Mouse (Mus musculus): ENCODE measurements at regions not wholly inside any gene's neighbourhood (a gene's known extent, or its start where the extent isn't known, plus 50 kb on each side); places are given as distances from the start of the nearest gene placed in this dataset.

GRCm38 (mm10) chr14:79872430-79872829 lies 101.3 kb upstream of the Pcdh8 start:
- Histone ChIP-seq H3K9me3 (replicated peaks; ENCODE audit: low read length) (no peaks in the 10 kb centered on the region), H3K27me3 (replicated peaks) (no peaks in the 10 kb centered on the region), H3K36me3 (replicated peaks in 1 of 2; ENCODE audit: control insufficient read depth in 1 of 2, insufficient read depth in 1 of 2, low read length in 1 of 2) (no peaks in the 10 kb centered on the region), H3K9ac (ENCODE audit: insufficient read depth, low read depth) (no peak overlapping the region), H3K27ac (ENCODE audit: insufficient read depth, low read depth) (no peak overlapping the region), H3K4me2 (ENCODE audit: insufficient read depth, low read depth, poor library complexity, severe bottlenecking) (no peak overlapping the region), H3K79me2 (replicated peaks; ENCODE audit: control insufficient read depth, extremely low read depth, insufficient read depth, poor library complexity, severe bottlenecking) (no peaks in the 10 kb centered on the region), H3K4me3 (replicated peaks in 1 of 3; ENCODE audit: low read depth in 2 of 3, low read length in 2 of 3, poor library complexity in 1 of 3) (no peak overlapping the region), H3K4me1 (ENCODE audit: control insufficient read depth in 1 of 2, insufficient read depth in 2 of 2) (peaks cover 13 to 62% of the 10 kb centered on the region in 2 experiments)
- dilution Hi-C loops (cut with MboI; ENCODE audit: extremely low pct_ligation_motif_present, extremely low pct_unique_long_range_greater_than_20kb, low sequenced_read_pairs): no loop called here
- in situ Hi-C loops (cut with MboI; ENCODE audit: low pct_ligation_motif_present, low pct_unique_long_range_greater_than_20kb, low sequenced_read_pairs): no loop called here
- TF ChIP-seq SMC3 (IDR thresholded peaks at IDR 0.05; ENCODE audit: low read depth, low read length): no peak
- TF ChIP-seq ZNF384 (IDR thresholded peaks at IDR 0.05; ENCODE audit: low read depth, low read length): peak; percentile 66; the same call in 1 of the 2 replicates
- no peak for TF ChIP-seq ELF1 (IDR thresholded peaks at IDR 0.05; ENCODE audit: low read depth, low read length)
- DNase-seq (ENCODE audit: extremely low read depth): peak; percentile 36

- Histone ChIP-seq H3K27me3 (replicated peaks) (no peaks in the 10 kb centered on the region), H3K4me1 (ENCODE audit: control insufficient read depth in 1 of 2, insufficient read depth in 2 of 2) (peaks cover 10 to 40% of the 10 kb centered on the region in 2 experiments), H3K36me3 (replicated peaks in 1 of 2; ENCODE audit: control insufficient read depth in 1 of 2, insufficient read depth in 1 of 2, low read length in 1 of 2) (no peaks in the 10 kb centered on the region), H3K79me2 (replicated peaks; ENCODE audit: control insufficient read depth, extremely low read depth, insufficient read depth, poor library complexity, severe bottlenecking) (no peaks in the 10 kb centered on the region), H3K9ac (ENCODE audit: insufficient read depth, low read depth) (no peak overlapping the region), H3K4me2 (ENCODE audit: insufficient read depth, low read depth, poor library complexity, severe bottlenecking) (no peak overlapping the region), H3K4me3 (replicated peaks in 1 of 3; ENCODE audit: low read depth in 2 of 3, low read length in 2 of 3, poor library complexity in 1 of 3) (no peak overlapping the region), H3K27ac (ENCODE audit: insufficient read depth, low read depth) (no peak overlapping the region), H3K9me3 (replicated peaks; ENCODE audit: low read length) (no peaks in the 10 kb centered on the region)
- DNase-seq (ENCODE audit: extremely low read depth): no peak
- in situ Hi-C loops (cut with MboI; ENCODE audit: low pct_ligation_motif_present, low pct_unique_long_range_greater_than_20kb, low sequenced_read_pairs): no loop called here
- TF ChIP-seq ZMIZ1 (IDR thresholded peaks at IDR 0.05; ENCODE audit: low read depth, low read length) (no peak), NELFE (IDR thresholded peaks at IDR 0.05; ENCODE audit: low read depth, low read length) (no peak), BHLHE40 (IDR thresholded peaks at IDR 0.05; ENCODE audit: low read depth, low read length) (no peak), MAZ (IDR thresholded peaks at IDR 0.05; ENCODE audit: low read depth, low read length) (no peak), SIN3A (IDR thresholded peaks at IDR 0.05; ENCODE audit: low read length) (no peak), CHD2 (IDR thresholded peaks at IDR 0.05; ENCODE audit: low read length) (no peak), RAD21 (IDR thresholded peaks at IDR 0.05; ENCODE audit: low read depth, low read length) (no peak), MXI1 (IDR thresholded peaks at IDR 0.05; ENCODE audit: low read depth, low read length) (no peak), JUND (conservative IDR thresholded peaks at IDR 0.05; ENCODE audit: low read depth, low read length) (no peak)
- dilution Hi-C loops (cut with MboI; ENCODE audit: extremely low pct_ligation_motif_present, extremely low pct_unique_long_range_greater_than_20kb, low sequenced_read_pairs): no loop called here
These were observed 98.2 kb upstream of the Pcdh8 start for GRCm38 (mm10) chr14:79869325-79869724.

DNA sequence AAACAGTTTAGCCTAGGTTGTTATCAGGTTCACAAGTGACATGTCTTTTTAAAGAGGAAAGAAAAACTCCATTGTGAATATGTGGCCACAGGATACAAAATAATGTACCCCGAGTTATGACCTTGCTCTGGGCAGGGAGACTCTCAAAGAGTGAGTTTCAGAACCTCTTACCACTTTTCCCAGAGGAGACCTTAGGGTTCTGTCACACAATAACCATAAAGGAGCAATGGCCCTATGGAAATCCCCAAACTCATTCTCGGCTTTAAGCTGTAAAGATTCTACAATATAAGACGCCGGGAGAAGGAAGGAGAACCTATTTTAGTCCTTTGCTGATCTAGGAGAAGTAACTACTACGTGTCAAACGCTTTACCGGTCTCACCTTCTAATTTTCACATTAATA lies 85.1 kb upstream of the Pcdh8 start:
- dilution Hi-C loops (cut with MboI; ENCODE audit: extremely low pct_ligation_motif_present, extremely low pct_unique_long_range_greater_than_20kb, low sequenced_read_pairs): no loop called here
- in situ Hi-C loops (cut with MboI; ENCODE audit: low pct_ligation_motif_present, low pct_unique_long_range_greater_than_20kb, low sequenced_read_pairs): loop anchor here (10.0 kb wide), 1 partner anchor 49 kb away; no protein-coding TSS in a partner anchor

More for the DNA sequence above, 85.1 kb upstream of the Pcdh8 start:
- Histone ChIP-seq H3K4me2 (ENCODE audit: insufficient read depth, low read depth, poor library complexity, severe bottlenecking) (peak overlapping the region; percentile 93), H3K9me3 (replicated peaks; ENCODE audit: low read length) (no peaks in the 10 kb centered on the region), H3K27me3 (replicated peaks) (no peaks in the 10 kb centered on the region), H3K36me3 (replicated peaks in 1 of 2; ENCODE audit: control insufficient read depth in 1 of 2, insufficient read depth in 1 of 2, low read length in 1 of 2) (peaks cover 0 to 5% of the 10 kb centered on the region in 2 experiments), H3K79me2 (replicated peaks; ENCODE audit: control insufficient read depth, extremely low read depth, insufficient read depth, poor library complexity, severe bottlenecking) (0 out of 2 replicates have a peak, but pooled peaks cover 3% of the 10 kb centered on the region), H3K4me3 (replicated peaks in 1 of 3; ENCODE audit: low read depth in 2 of 3, low read length in 2 of 3, poor library complexity in 1 of 3) (no peak overlapping the region), H3K4me1 (ENCODE audit: control insufficient read depth in 1 of 2, insufficient read depth in 2 of 2) (peaks cover 8 to 38% of the 10 kb centered on the region in 2 experiments), H3K9ac (ENCODE audit: insufficient read depth, low read depth) (no peak overlapping the region), H3K27ac (ENCODE audit: insufficient read depth, low read depth) (no peak overlapping the region)
- TF ChIP-seq ZMIZ1 (IDR thresholded peaks at IDR 0.05; ENCODE audit: low read depth, low read length): no peak
- TF ChIP-seq BHLHE40 (IDR thresholded peaks at IDR 0.05; ENCODE audit: low read depth, low read length): peak; percentile 42; the same call in 1 of the 2 replicates
- TF ChIP-seq IRF4 (IDR thresholded peaks at IDR 0.05; ENCODE audit: low read depth, low read length): peak; percentile 55
- peak; percentile 45; the same call in 1 of the 2 replicates for TF ChIP-seq MAZ (IDR thresholded peaks at IDR 0.05; ENCODE audit: low read depth, low read length)
- TF ChIP-seq SIN3A (IDR thresholded peaks at IDR 0.05; ENCODE audit: low read length): no peak
- TF ChIP-seq EP300 (IDR thresholded peaks at IDR 0.05; ENCODE audit: low read length): peak; percentile 51
- no peak for TF ChIP-seq MYC (IDR thresholded peaks at IDR 0.05; ENCODE audit: low read depth, low read length)
- peak; percentile 42 for TF ChIP-seq ETS1 (conservative IDR thresholded peaks at IDR 0.05; ENCODE audit: low read depth, low read length)
- peak; percentile 6; the same call in 1 of the 2 replicates for TF ChIP-seq SMC3 (IDR thresholded peaks at IDR 0.05; ENCODE audit: low read depth, low read length)
- TF ChIP-seq MEF2A (IDR thresholded peaks at IDR 0.05; ENCODE audit: borderline replicate concordance, low read depth, low read length): peak; percentile 46; the same call in 1 of the 2 replicates
- TF ChIP-seq KAT2A (IDR thresholded peaks at IDR 0.05; ENCODE audit: insufficient replicate concordance, low read length): 0 out of 2 replicates have a peak, but pooled peaks have one; percentile 39
- no peak for TF ChIP-seq HCFC1 (IDR thresholded peaks at IDR 0.05; ENCODE audit: low read depth, low read length)
- no peak for TF ChIP-seq CHD2 (IDR thresholded peaks at IDR 0.05; ENCODE audit: low read length)
- TF ChIP-seq UBTF (IDR thresholded peaks at IDR 0.05; ENCODE audit: low read depth, low read length): no peak
- no peak for DNase-seq (ENCODE audit: extremely low read depth)

Data from CH12.LX (cell line).